Mouse (Mus musculus) embryonic facial prominence, embryonic 15.5 days (tissue): Measurements from ENCODE around the gene Sept14. TPM values are rescaled to one million over a fixed set of nuclear protein-coding genes. Genes with fewer than 3 reads are reported as not detected.
A peak's percentile ranks its signal among the peaks of the same experiment; 100 is the strongest.
"Not testable (repeated sequence)": the region's sequence is repeated elsewhere in the genome, so short reads cannot be mapped to it uniquely, and the experiment has no call there.

Experiments
- ATAC-seq: fragments of 200-750 bp; cut with Nextera tagmentation; 2 replicates; pipeline ENCODE4 v1.8.0; 2017; ENCODE audit warnings: low read depth, moderate TSS enrichment; ENCODE audit not compliant: insufficient number of reproducible peaks, low FRiP score, low TSS enrichment
- H3K27ac ChIP-seq: fragments of 300-500 bp; sonication (generic); replicated peaks from 2 replicates; pipeline ENCODE4 v1.5.1; 2015; ENCODE audit warnings: mild to moderate bottlenecking, inconsistent platforms
- H3K27me3 ChIP-seq: fragments of 300-500 bp; sonication (generic); 2 replicates; pipeline ENCODE4 v1.6.1; 2015; ENCODE audit warnings: inconsistent platforms
- H3K36me3 ChIP-seq: fragments of 300-500 bp; sonication (generic); 2 replicates; pipeline ENCODE4 v1.6.1; 2015; ENCODE audit warnings: mild to moderate bottlenecking, inconsistent platforms
- H3K4me1 ChIP-seq: fragments of 300-500 bp; sonication (generic); 2 replicates; pipeline ENCODE4 v1.6.1; 2015; ENCODE audit warnings: inconsistent platforms
- H3K4me2 ChIP-seq: fragments of 300-500 bp; sonication (generic); replicated peaks from 2 replicates; pipeline ENCODE4 v1.6.1; 2015; ENCODE audit warnings: mild to moderate bottlenecking, inconsistent platforms
- H3K4me3 ChIP-seq: fragments of 300-500 bp; sonication (generic); replicated peaks from 2 replicates; pipeline ENCODE4 v1.5.1; 2015; ENCODE audit warnings: mild to moderate bottlenecking, inconsistent platforms
- H3K9ac ChIP-seq: fragments of 300-500 bp; sonication (generic); 2 replicates; pipeline ENCODE4 v1.6.1; 2015; ENCODE audit warnings: inconsistent platforms
- H3K9me3 ChIP-seq: fragments of 300-500 bp; sonication (generic); replicated peaks from 2 replicates; pipeline ENCODE4 v1.6.1; 2016; ENCODE audit warnings: inconsistent platforms
- WGBS: fragments of 180-500 bp; shearing (Covaris S2); methylation state at CpG from one replicate; pipeline ENCODE4 v1.1.7; 2015; 5-methylcytosine and 5-hydroxymethylcytosine counted together
- polyA plus RNA-seq: library from polyadenylated mRNA; unstranded; fragments of >200 nt; fragmentation: Nextera tagmentation; extraction: Ambion mirVana; gene quantifications from 2 replicates; pipeline ENCODE4 v1.2.1, GENCODE M21; 2015

The Sept14 gene
- polyA plus RNA-seq, 1 experiment from 2014 or later: not detected

GRCm38 (mm10) chr5:129724268-129724667 is 16.0 kb upstream of the Sept14 start:
- H3K4me1 ChIP-seq: peaks cover 34% of the 10 kb centered on the region
- H3K27me3 ChIP-seq: no peaks in the 10 kb centered on the region
- H3K27ac ChIP-seq: peak overlapping the region; percentile 96
- H3K4me2 ChIP-seq: peak overlapping the region; percentile 55
- no peak for ATAC-seq
- no peaks in the 10 kb centered on the region for H3K9me3 ChIP-seq
- peak overlapping the region; percentile 78 for H3K4me3 ChIP-seq
- H3K36me3 ChIP-seq: peaks cover 10% of the 10 kb centered on the region; the same call in 1 of the 2 replicates
- peak overlapping the region; percentile 85 for H3K9ac ChIP-seq
- WGBS: 43% methylated on average over 4 of the region's 4 CpGs

GRCm38 (mm10) chr5:129720176-129720575 is 11.9 kb upstream of the Sept14 start:
- Histone ChIP-seq H3K27ac (no peak overlapping the region), H3K4me2 (no peak overlapping the region), H3K9ac (no peak overlapping the region), H3K27me3 (no peaks in the 10 kb centered on the region), H3K36me3 (peaks cover 33% of the 10 kb centered on the region), H3K4me3 (no peak overlapping the region), H3K9me3 (no peaks in the 10 kb centered on the region), H3K4me1 (peaks cover 18% of the 10 kb centered on the region)
- WGBS: 81% methylated on average over 3 of the region's 3 CpGs
- no peak for ATAC-seq

GRCm38 (mm10) chr5:129717016-129717415 is 8.7 kb upstream of the Sept14 start:
- WGBS: 77% methylated on average over 9 of the region's 9 CpGs
- peaks cover 33% of the 10 kb centered on the region for H3K36me3 ChIP-seq
- H3K27me3 ChIP-seq: no peaks in the 10 kb centered on the region
- H3K4me3 ChIP-seq: no peak overlapping the region
- H3K4me1 ChIP-seq: peaks cover 8% of the 10 kb centered on the region
- no peak for ATAC-seq
- no peak overlapping the region for H3K4me2 ChIP-seq
- H3K27ac ChIP-seq: no peak overlapping the region
- no peak overlapping the region for H3K9ac ChIP-seq
- no peaks in the 10 kb centered on the region for H3K9me3 ChIP-seq

GRCm38 (mm10) chr5:129715326-129715861 is 7.1 kb upstream of the Sept14 start, which contains the start of gene Mrps17:
Gene Mrps17, plus strand, starts transcription at chr5:129715497.
- Histone ChIP-seq H3K9ac (peak within 1 kb of the TSS; percentile 85), H3K27me3 (no peaks in the 10 kb centered on the region), H3K4me3 (peak within 1 kb of the TSS; percentile 87), H3K27ac (peak within 1 kb of the TSS; percentile 44; the same call in 1 of the 2 replicates), H3K4me2 (peak within 1 kb of the TSS; percentile 75), H3K9me3 (no peaks in the 10 kb centered on the region), H3K4me1 (peaks cover 8% of the 10 kb centered on the region), H3K36me3 (peaks cover 33% of the 10 kb centered on the region)
- WGBS: under 1% methylated on average over 33 of the region's 33 CpGs
- peak; percentile 93 for ATAC-seq

GRCm38 (mm10) chr5:129703368-129703767 is 4.9 kb downstream of the Sept14 start:
- Histone ChIP-seq H3K27me3 (peaks cover 6% of the 10 kb centered on the region), H3K36me3 (no peaks in the 10 kb centered on the region), H3K27ac (no peak overlapping the region), H3K4me3 (no peak overlapping the region), H3K4me2 (no peak overlapping the region), H3K4me1 (no peaks in the 10 kb centered on the region), H3K9me3 (no peaks in the 10 kb centered on the region), H3K9ac (no peak overlapping the region)
- no peak for ATAC-seq

- Histone ChIP-seq H3K27me3 (peaks cover 6% of the 10 kb centered on the region), H3K4me3 (no peak overlapping the region), H3K4me2 (no peak overlapping the region), H3K27ac (no peak overlapping the region), H3K4me1 (no peaks in the 10 kb centered on the region), H3K36me3 (no peaks in the 10 kb centered on the region), H3K9ac (no peak overlapping the region), H3K9me3 (no peaks in the 10 kb centered on the region)
- WGBS: 80% methylated on average over 1 of the region's 1 CpGs
- no peak for ATAC-seq
These were observed 6.6 kb downstream of the Sept14 start for GRCm38 (mm10) chr5:129701706-129702105.

GRCm38 (mm10) chr5:129700506-129700905 is 7.8 kb downstream of the Sept14 start:
- Histone ChIP-seq H3K9ac (no peak overlapping the region), H3K4me1 (no peaks in the 10 kb centered on the region), H3K4me3 (peak overlapping the region; percentile 7; the same call in 1 of the 2 replicates), H3K27me3 (peaks cover 6% of the 10 kb centered on the region), H3K27ac (no peak overlapping the region), H3K4me2 (peak overlapping the region; percentile 29; the same call in 1 of the 2 replicates), H3K9me3 (no peaks in the 10 kb centered on the region), H3K36me3 (no peaks in the 10 kb centered on the region)
- WGBS: 27% methylated on average over 2 of the region's 2 CpGs
- ATAC-seq: no peak

- Histone ChIP-seq H3K27ac (no peak overlapping the region), H3K9ac (no peak overlapping the region), H3K36me3 (no peaks in the 10 kb centered on the region), H3K9me3 (no peaks in the 10 kb centered on the region), H3K27me3 (no peaks in the 10 kb centered on the region), H3K4me2 (no peak overlapping the region), H3K4me1 (no peaks in the 10 kb centered on the region), H3K4me3 (no peak overlapping the region)
- ATAC-seq: no peak
- WGBS: 62% methylated on average over 3 of the region's 3 CpGs
These were observed 17.8 kb downstream of the Sept14 start for GRCm38 (mm10) chr5:129690528-129690927.

GRCm38 (mm10) chr5:129687621-129688020 is 20.7 kb downstream of the Sept14 start:
- Histone ChIP-seq H3K4me3 (no peak overlapping the region), H3K27me3 (no peaks in the 10 kb centered on the region), H3K27ac (no peak overlapping the region), H3K4me1 (no peaks in the 10 kb centered on the region), H3K36me3 (no peaks in the 10 kb centered on the region), H3K9me3 (no peaks in the 10 kb centered on the region), H3K4me2 (no peak overlapping the region), H3K9ac (no peak overlapping the region)
- no peak for ATAC-seq
- 86% methylated on average over 7 of the region's 7 CpGs for WGBS

- H3K9me3 ChIP-seq, H3K4me3 ChIP-seq, H3K27ac ChIP-seq, H3K4me2 ChIP-seq, H3K9ac ChIP-seq, H3K27me3 ChIP-seq, H3K36me3 ChIP-seq, ATAC-seq, H3K4me1 ChIP-seq: not testable (repeated sequence)
- WGBS: 90% methylated on average over 5 of the region's 5 CpGs
These were observed 23.2 kb downstream of the Sept14 start for GRCm38 (mm10) chr5:129685141-129685540.

- H3K36me3 ChIP-seq: no peaks in the 10 kb centered on the region
- peak within 1 kb of the TSS; percentile 68 for H3K4me2 ChIP-seq
- 0 out of 2 replicates have a peak, but pooled peaks cover 7% of the 10 kb centered on the region for H3K4me1 ChIP-seq
- ATAC-seq: peak; percentile 72
- WGBS: under 1% methylated on average over 23 of the region's 23 CpGs
- peak within 1 kb of the TSS; percentile 72 for H3K4me3 ChIP-seq
- peak within 1 kb of the TSS; percentile 25; the same call in 1 of the 2 replicates for H3K27ac ChIP-seq
- H3K9me3 ChIP-seq: peaks cover 3% of the 10 kb centered on the region; the same call in 1 of the 2 replicates
- H3K27me3 ChIP-seq: no peaks in the 10 kb centered on the region
- H3K9ac ChIP-seq: peak within 1 kb of the TSS; percentile 71
These were observed 38.3 kb downstream of the Sept14 start, which contains the start of gene Zfp11 for GRCm38 (mm10) chr5:129670036-129670458. Gene Zfp11, minus strand, starts transcription at chr5:129670099.
